Mouse (Mus musculus): Measurements from ENCODE around the gene Dnm3.

- TF ChIP-seq CTCF (IDR thresholded peaks at IDR 0.05; ENCODE audit: control insufficient read depth, insufficient read depth, low read length) (no peak), POLR2A (IDR thresholded peaks at IDR 0.05; ENCODE audit: borderline replicate concordance, control insufficient read depth, low read depth, low read length) (no peak)
Measured at GRCm38 (mm10) chr1:162051710-162052109, 426.1 kb downstream of the Dnm3 start.
